Mouse (Mus musculus): ENCODE measurements around the gene Apmap.

DNA sequence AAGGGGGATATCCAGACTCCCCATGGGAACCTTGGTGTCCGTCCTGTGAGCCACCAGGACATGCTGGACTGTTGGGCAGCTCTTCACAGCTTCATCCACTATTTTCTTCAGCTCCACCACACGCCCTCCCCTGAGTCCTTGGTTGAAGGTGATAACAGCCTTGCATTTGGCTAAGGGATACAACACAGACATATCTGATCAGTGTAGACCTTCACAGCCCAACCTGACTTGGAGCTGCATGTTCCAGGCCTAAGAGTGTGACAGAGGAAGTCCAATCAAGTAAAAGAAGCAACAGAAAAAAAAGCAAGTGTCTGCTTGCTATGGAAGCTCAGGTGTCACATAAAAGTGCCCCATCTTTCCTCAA lies 30.0 kb upstream of the Apmap start:
- TF ChIP-seq POLR2A (IDR thresholded peaks at IDR 0.05; ENCODE audit: borderline replicate concordance, insufficient read depth, low read length) (no peak), CTCF (IDR thresholded peaks at IDR 0.05; ENCODE audit: borderline replicate concordance, insufficient read depth, low read depth, low read length) (no peak)

Measured in cerebellum, adult 2 months (tissue).